Mouse (Mus musculus) cerebellum, adult 11 months (tissue): Measurements from ENCODE around the gene Acap2.
A peak's percentile ranks its signal among the peaks of the same experiment; 100 is the strongest.

ENCODE experiments used
- DNase-seq: peaks from one replicate; pipeline ENCODE4 v3.0.0; 2022

Acap2 gene

DNA sequence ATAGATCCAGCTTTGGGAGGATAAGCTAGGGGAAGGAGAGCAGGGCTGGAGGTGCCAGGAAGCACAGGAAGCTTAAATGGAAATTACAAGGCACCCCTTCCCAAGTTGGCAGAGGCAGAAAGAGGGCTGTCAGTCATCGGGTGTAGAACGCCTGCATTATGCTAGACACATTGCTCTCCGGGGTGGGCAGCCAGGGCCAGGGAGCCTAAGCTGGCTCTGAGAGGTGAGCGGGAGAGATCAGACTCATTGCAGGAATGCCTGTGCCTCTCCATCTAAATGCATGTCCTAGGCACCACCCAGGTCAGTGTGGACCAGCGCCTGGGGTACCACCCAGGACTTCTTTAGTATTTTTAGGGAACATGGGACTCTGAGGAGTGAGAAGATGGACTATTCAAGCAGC is 123.6 kb downstream of the Acap2 start:
- no peak for DNase-seq

DNA sequence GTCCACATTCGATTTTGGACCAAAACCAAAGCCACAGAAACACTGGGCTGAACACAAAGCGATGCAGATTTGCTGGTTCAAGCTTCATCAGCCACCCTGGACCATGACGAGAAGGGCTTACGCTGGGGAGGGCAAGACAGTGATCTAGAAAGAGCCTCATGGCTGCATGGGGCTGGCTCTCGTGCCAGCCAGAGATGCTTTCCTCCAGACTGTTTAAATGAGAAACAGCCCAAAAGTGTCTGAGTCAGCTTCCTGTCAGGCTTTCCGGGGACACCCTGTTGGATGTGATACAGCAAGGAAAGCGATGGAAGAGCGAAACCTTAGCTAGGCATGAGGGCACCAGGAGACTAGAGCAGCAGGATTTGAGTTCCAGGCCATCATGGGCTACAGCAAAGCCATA is 124.6 kb downstream of the Acap2 start:
- no peak for DNase-seq

DNA sequence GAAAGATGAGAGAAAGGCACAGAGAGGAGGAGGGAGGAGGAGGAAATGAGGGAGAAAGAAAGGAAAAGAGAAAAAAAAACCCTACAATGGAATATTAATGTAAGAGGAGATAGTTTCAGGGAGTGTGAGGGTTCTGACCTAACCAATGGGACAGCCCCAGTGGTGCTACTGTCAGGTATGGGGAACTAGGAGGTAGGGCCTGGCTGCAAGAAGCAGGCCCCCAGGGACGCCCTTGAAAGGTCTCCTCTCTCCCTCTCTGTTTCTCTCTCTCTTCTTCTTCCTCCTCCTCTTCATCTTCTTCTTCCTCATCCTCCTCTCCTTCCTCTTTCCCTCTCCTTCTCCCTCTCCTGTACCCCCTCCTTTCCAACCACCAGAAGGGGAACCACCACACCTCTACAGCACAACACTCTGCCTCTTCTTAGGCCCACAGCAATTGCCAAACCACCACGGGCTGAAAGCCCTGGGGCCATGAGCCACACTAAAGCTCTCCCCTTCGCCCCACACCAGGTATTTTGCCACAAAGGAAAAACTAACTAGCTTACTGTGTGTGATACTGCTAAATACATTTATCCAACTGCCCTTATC is 126.6 kb downstream of the Acap2 start:
- no peak for DNase-seq

DNA sequence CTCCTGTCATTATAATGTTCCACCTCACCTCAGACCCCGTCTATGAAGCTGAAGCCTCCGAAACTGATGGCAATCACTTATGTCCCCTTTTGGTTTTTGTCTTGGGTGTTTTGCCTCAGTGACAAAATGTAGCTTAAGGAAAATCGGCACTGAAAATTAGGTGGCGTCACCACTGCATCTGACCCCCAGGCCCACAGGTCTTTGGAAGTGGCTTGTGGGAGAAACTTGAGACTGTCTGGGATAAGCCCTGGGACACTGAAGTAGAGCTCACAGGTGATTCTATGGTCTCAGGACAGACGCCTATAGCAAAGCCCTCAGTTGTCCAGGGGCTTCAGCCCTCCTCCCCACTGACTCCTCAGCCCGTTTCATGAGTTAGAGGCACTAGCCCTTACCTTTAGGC is 129.3 kb downstream of the Acap2 start:
- DNase-seq, result no peak

DNA sequence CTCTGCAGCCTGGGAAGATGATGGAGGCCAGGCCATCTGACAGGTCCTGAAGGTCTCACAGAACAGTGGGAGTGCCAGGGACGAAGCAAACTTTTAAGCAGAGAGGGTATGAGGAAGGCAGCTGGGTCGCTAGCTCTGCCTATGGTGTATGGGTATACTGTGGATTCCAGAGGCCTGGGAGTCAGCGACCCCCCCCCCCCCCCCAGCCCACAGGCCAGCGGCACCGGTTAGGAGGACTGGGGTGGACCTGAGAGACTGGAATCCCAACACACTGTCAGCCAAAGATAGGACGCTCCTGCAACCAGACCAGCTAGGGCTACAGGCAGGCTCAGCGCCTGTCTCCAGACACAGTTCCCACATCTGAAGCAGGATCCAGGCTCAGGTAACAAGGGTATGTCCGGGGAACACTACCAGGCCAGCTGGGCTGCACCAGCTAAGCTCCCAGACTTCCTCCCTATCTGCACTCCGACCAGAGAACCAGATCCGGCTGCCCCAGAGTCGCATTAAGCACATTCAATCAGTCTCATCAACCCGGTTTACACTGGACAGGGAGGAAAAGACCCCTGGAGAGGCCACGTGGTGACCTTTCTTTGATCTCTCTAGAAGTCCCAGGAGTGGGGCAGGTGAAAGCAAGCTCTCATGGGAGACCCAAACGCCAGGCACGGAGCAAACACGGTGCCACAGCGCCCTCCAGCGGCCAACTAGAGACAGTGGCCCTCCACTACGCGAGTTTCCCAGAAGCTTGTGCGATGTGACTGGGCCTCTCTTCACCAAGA is 130.5 kb downstream of the Acap2 start:
- DNase-seq, result peak; percentile 77

DNA sequence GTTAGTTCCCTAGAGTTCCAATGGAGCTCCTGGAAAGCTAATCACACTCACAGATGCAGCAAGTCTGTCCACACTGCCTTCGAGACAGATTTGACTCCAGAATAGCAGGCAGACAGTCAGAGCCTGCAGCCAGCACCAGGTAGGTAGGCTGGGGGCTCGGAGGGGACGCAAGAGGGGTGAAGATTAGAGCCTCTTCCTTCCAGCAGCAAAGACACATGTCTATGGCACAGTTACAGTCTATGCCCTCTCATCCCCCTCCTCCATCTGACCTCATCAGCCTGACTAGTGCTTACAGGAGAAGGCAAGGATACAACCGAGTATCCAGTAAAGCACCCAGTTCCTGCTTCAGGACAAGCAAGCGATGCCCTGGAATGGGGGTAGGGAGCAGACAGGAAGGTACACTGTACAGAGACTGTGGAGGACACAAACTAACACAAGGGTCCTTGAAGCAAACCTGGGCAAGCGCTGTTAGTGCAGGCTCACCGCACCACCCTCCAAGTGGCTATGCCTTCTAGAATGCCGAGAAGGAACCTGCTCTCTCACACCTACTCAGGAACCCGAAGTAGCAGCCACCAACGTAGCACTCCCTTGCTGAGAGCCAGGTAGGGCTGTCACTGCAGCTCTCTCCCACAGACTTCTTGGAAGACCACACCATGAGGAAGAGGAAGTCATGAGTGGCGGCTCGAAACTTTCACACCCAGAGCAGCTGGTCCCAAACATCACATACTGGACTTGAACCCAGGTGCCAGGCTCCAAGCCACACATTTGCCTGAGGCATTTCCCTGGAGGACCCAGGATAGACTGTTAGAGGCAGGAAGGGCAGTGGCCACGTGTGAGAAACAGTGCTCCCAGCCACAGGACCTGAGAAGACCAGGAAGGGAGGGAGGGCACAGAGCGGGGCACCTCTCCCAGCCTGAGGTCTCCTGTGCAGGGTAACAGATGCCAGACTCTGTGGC is 131.6 kb downstream of the Acap2 start:
- no peak for DNase-seq

DNA sequence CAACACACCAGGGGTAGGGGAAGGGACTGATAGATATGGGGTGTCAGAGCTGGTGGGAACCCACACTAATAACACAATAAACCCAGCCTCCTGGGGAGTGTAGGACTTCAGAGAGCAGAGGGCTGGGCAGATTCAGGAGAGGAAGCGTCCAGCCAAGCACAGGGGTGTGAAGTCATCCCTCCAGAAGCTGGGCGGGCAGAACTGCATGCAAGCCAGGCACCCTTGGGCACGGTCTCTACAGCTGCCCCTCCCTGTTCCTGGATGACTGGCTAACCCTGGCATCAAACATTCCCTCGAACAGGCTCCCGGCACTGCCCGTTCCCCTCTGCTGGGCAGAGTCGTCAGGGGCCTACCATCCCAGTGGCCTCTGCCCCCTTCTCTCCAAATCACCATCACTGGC is 132.8 kb downstream of the Acap2 start:
- DNase-seq, result no peak

DNA sequence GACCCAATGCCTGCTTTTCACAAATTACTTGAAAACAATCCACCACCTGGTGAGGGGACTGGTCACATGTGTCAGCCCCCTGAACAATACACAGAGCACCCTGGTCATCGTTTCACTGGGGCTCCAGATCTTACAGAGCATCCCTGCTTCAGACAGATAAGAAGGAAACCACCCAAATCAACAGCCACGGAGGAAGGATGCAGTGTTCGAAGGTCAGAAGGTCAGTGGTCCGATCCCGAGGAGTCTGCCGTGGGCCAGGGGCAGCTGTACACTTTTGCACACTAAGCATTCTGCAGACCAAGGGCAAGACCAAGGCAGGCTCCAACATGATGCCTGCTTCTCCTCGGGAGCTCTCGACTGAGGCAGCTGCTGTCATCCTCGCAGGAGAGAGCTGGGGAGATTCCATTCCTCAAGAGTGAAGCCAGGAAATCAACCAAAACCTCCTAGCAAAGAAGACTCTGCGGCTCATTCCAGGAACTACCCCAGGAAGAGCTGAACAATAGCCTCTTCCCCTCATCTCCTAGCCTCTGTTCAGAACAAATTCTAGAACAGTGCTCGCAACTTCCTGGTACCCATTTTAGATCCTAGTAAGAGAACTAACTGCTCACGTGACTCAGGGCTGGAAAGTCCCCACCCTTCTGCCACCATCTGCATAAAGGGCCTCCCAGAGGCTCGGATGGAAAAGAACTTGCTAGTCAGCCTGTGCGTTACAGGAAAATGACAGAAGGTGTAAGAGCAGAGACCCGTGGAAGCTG is 134.5 kb downstream of the Acap2 start:
- no peak for DNase-seq

DNA sequence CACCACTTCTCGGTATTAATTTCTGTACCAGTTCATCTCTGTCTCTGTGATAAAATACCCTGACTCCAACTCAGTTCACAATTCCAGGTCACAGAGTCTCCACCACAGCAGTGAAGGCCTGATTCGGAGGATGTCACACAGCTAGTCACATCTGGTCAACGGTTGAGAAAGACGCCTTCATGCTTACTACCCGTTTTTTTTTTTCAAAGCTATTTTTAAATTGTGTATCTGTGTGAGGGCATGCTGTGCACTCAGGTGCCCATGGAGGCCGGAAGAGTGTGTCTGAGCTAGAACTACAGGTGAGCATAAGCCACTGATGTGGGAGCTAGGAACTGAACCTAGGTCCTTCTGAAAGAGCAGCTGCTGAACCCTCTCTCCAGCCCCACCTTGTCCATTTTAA is 136.3 kb downstream of the Acap2 start:
- DNase-seq, result no peak

DNA sequence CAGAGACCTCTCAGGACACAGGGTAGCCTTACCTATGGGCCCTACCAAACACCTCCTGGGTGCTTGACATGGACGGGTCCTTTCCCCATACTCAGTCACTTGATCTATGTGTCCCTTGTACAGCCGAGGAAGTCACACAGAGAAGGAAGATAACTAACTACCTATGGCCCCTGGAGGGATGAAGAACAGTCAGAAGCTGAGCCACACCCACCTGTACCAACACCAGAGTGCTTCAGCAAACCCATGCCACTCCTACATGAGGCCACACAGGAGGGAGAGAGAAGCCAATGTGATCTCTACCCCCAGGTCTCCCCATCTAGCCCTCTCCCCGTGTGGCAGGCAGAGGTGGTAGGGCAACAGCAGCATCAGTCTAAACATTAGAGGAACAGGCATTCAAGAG is 138.1 kb downstream of the Acap2 start:
- no peak for DNase-seq

DNA sequence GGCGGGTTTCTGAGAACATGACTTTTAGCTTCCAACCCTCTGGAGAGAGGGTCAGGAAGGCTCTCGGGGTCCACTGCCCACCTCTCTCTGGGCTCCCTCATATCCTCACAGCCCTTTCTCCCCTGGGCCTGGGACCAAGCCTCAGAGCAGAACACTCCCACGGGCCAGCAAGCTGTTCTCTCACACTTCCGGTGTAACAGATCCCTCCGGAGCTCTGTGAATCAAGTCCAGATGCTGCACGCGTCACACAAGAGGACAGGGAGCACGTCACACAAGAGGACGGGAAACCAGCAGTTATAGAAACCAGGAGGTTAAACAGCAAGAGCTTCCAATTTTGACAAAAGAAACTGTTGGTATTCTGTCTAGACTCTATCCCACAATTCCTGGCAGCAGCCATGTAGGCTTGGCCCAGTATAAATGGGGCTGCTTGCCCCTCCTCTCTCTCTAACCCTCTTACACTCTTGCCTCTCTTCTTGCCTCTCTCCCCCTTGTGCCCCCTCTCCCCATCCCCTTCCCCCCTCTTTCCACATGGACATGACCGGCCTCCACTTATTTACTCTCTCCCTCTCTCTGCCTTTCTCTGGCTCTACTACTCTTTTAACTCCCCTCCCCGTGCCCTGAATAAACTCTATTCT is 139.7 kb downstream of the Acap2 start:
- DNase-seq, result no peak

DNA sequence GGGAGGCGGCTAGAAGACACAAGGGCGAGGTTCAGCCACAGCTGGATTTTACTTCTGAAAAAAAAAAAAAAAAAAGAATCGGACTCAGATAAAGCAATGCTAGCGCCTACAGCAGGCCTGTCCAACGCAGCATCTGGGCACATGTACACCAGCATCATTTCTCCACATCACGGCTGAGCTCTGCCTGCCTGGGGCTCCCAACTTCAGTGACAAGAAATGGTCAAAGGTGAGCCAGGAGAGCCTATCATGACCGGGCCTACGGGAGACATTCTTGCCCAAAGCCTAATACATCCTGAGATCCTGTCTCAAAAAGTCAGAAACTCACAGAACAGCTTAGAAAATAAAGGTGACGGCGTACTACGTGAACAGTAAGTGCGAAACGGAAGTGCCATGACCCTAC is 140.3 kb downstream of the Acap2 start:
- no peak for DNase-seq

DNA sequence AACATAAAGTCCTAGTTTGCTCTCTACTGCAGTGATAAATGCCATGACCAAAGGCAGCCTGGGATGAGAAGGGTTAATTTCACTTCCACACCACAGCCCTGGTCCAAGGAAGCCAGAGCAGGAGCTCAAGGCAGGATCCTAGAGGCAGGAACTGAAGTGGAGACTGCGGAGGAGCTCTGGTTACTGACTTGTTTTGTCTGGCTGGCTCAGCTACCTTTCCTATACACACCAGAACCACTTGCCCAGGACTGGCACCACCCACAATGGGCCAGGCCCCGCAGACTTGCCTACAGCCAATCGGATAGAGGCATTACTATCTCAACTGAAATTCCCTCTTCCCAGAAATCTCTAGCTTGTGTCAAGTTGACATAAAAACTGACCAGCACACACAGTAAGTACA is 140.8 kb downstream of the Acap2 start:
- DNase-seq, result no peak

DNA sequence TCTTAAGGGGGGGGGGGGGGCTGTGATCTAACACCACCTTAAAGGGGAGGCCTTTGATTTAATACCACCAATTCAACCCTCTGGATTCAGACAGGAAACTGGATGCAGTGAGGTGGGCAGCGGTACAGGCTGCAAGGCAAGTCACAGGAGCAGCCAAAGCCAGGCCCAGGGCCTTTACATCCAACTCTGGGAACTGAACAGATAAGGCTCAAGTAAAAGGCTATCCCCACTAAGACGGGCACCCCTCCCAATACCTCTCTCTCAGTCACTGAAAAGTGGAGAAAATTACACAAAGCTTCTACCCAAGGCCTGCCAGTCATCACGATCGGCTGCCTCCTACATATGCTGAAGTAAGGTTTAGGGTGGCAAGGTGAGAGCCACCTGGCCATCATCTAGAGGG is 141.3 kb downstream of the Acap2 start:
- no peak for DNase-seq

DNA sequence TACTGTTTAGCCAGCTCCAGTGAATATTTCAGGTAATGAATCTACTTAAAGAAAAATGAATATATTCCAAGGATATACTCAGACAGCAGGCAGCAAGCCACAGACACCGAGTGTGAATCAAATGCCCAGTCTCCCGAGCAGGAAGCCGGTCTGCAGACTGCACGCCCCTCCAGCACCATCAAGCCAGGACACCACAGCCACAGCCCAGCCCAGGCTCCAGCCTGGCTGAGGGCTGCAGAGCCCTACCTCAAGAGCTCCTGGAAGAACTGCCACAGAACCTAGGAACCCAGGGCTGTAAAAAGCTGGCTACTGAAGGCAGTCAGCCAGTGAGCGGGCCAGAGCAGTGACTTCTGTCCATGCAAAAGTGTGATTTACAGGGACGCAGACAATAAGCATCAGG is 148.2 kb downstream of the Acap2 start:
- no peak for DNase-seq

DNA sequence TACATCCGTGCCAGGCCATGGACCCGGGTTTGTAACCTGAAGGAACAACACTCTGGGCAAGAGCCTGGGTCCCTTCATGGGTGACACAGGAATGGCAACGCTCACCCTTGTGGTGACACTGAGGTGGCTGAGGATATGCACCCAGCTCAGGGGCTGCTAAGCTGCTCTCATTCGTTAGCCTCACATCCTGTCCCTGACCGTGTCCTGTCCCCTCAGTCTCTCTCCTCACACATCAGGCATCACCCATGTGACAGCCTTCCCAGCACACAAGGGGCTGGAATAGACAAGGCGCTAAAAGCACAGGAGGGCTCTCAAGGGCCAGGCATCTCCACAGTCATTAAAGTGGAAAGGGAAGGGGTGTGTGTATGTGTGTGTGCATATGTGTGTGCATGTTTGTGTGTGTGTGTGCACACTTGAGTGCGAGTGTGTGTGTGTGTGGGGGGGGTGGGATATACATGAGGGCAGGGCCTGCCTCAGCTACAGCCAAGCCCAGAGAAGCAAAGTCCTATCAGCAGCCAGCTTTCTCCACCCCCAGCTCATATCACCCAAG is 148.8 kb downstream of the Acap2 start:
- no peak for DNase-seq

DNA sequence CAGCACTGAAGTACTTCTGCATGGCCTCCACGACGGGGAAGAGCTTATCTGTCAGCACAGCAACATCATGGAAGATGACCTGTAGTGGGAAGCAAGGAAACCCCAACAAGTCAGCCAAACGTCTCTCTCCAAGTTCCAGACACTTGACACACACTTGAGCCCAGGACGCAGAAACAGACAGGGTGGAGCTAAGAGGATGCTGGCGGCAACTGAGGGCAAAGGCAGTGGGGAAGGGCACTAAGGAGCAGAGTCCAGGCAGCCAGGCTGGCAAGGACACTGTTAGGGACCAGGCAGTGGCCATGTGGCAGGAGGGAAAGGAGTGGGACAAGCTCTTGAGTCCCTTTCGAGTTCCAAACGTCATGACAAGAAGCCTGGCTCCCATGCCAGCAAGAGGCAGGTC is 150.3 kb downstream of the Acap2 start:
- DNase-seq, result no peak

DNA sequence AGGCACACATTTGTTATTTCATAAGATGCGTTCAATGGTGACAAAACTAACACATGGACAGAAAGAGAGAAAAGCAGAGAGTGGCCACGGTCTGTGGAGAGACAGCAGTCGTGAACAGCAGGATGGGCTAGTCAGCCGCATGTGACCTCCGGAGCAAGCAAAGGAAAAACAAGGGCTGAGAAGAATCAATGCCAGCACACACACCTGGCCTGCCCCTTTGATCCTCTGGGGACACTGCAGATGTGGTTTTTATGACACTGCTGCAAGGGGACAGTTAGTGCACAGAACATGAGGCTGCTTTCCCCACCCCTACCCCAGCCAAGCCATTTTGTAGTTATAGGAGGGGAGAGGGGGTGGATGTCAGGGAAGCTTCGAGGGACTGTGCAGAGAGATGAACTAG is 152.9 kb downstream of the Acap2 start:
- DNase-seq, result no peak

DNA sequence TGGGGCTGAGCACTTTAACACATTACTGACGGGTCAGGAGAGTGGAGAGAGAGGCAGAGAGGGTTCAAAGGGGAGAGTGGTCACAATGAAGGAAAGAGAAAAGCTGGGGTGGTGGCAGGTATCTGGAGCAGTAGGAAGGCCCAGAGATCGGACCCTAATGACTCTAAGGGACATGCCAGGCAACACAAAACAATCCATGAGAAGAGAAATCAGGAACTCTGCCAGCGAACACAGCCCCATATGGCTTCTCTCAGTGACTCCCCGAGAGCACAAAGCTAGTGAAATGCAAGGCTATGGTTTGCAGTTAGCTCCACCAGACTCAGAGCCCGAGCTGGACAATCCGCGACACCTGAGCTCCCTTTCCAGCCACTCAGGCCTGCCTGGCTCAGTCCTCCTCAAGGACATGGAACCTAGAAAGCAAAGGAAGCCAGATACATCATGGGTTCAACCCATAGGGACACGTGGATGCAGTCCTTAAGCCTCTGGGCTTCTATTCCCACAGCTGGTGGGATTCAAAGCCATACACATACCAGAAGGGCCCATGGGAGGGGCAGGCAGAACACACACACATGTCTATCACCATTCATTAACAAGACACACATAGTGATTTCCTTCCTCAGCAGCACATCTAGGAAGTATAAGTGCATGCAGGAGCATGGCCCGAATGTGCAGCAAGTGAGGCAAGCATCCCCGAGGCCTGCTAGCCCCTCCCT is 153.7 kb downstream of the Acap2 start:
- DNase-seq, result peak; percentile 45

DNA sequence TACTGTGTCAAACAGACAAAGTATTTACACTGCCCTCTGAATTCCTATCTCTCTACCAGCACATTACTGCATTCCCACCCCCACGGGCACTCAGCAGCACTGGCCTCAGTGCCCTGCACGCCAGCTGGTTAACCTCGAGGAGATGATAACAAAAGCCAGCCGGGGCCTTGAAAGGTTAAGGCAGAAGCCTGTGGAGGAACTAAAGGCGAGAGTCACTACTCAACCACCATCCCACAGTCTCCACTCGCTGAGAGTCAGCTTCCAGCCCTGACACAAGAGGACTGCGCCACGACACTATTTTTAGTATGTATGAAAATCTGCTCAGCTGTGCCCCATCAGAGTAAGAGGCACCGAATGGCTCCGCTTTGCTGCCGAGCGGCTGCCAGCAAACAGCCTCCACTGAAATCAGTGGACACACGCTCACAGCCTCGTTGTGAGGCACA is 154.8 kb downstream of the Acap2 start:
- DNase-seq, result no peak

DNA sequence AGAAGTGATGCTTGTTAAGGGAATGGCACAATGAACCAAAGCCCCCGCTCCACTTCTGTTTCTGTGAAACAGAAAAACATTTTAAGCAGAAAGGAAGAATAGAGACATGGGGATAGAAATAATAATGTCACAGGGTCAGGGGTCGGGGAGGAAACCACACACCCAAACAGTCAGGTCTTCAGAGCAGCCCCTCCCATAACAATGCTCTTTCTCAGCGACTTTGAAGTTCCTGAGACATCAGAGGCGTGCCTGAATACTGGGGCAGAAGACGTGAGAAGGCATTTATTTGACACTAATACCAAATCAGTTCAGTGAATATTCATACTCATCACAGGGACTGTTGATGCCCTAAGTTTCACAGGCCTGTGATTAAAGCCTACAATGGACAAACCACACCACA is 155.8 kb downstream of the Acap2 start:
- DNase-seq, result no peak

DNA sequence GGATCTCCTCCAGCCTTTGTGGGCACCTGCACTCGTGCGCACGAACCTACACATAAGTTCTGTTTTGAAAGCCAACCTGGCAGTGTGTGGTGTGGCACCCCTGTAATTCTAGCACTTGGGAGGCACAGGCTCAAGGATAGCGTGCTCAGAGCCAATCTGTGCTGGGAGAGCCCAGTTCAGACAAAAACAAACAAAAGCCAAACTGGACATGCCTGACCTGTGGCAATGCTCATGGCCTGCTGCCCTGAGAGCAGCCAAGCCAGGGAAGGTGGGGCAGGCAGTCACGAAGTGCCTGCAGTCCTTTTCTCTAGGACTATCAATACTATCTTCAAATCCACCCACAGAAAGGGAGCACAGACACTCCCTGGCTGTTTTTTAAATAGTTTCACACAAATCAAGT is 157.9 kb downstream of the Acap2 start:
- DNase-seq, result no peak
